Mouse (Mus musculus) hindlimb bud, embryonic 11.5 days (tissue): ENCODE results near the gene 1700037H04Rik.

Experiments used
- DNase-seq: peaks from one replicate; pipeline ENCODE4 v3.0.0-alpha.2; 2012; ENCODE audit warnings: low read depth, low spot score; ENCODE audit errors: extremely low spot score

1700037H04Rik gene

GRCm38 (mm10) chr2:131159938-131160581 is at the start of gene 1700037H04Rik:
Gene 1700037H04Rik (minus strand): TSS chr2:131160081.
- peak; percentile 97 for DNase-seq

DNA sequence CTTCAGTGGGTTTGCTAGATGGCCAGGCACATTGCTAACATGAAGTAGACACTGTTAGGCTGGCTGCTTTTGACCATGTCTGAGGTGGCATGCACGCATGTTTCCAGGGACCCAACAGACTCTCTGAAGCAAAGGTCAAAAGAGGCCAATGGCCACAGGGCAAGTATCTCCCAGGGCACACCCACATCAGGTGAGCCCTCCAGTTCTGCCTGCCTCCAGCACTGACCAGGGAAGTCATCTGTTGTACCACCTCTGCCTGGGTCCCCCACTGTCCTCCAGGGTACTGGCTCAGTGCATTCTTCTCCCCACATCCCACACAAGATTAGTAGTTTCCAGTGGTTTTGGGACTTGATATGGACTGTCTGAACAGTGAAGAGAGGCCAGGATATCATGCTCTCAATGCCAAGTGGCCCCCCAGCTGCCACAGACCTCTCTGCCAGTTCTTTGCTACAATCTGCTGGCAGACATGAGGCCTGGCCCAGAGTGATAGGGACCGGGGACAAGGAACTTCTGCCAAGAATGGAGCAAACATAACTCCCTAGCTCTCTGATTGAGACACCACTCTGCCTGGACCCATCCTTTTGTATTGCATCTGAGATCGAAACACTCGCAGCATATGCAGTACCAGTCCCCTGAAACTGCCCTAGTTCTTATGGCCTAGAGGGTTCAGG is 49.4 kb upstream of the 1700037H04Rik start:
- no peak for DNase-seq

GRCm38 (mm10) chr2:131208356-131208755 is 48.5 kb upstream of the 1700037H04Rik start:
- DNase-seq: no peak

DNA sequence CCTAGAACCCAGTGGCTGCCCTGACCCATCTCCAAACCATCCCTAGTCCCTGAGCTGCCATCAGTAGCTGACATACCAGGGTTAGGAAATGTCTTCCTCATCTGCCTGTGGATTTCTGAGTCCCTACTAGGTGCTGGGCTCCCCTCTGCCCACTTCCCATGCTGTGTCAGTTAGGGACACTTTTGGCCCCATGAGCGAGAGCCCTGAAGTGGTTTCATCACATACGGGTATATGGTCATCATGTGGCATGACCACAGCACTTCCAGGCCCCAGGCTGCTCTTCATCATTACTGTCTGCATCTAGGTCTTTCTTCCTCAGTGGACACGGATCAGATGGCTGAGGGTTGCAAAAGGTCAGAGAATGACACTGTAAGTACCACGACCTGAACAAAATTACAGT is 46.9 kb upstream of the 1700037H04Rik start, which contains the start of gene Ap5s1:
Ap5s1 (plus strand) TSS at position 301 of the 400 bp plus-strand sequence.
- no peak for DNase-seq

DNA sequence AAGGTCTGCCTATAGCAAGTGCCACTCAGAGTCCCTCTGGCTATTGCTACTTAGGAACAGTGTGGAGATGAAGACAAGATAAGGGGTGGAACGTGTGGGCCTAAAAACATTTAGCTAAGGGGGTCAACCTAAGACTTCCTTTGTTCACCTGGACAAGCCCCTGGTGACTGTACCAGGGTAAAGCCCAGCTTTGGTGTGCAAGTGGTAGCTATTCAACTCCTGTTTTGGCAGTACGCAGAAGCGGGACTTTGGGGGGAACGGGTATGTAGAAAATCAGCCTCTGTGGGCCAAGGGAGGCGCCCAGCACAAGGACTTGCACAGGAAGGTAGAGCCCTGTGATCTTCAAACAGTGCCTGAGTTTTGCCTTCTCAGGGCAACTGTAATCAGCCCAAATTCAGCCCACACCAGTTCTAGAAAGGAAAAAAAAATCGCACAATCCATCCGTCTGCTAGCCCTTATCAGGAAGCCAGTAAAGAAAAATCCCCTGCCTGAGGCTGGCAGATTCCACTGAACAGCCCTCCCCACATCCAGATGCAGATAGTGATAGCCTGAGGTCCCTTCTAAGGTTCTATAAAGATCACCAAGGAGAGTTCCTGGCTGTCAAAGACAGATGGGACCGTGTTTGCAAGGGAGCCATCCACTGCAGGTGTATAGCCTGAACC is 45.8 kb upstream of the 1700037H04Rik start:
- no peak for DNase-seq

- no peak for DNase-seq
Observed at GRCm38 (mm10) chr2:131204410-131204981, 44.6 kb upstream of the 1700037H04Rik start.

DNA sequence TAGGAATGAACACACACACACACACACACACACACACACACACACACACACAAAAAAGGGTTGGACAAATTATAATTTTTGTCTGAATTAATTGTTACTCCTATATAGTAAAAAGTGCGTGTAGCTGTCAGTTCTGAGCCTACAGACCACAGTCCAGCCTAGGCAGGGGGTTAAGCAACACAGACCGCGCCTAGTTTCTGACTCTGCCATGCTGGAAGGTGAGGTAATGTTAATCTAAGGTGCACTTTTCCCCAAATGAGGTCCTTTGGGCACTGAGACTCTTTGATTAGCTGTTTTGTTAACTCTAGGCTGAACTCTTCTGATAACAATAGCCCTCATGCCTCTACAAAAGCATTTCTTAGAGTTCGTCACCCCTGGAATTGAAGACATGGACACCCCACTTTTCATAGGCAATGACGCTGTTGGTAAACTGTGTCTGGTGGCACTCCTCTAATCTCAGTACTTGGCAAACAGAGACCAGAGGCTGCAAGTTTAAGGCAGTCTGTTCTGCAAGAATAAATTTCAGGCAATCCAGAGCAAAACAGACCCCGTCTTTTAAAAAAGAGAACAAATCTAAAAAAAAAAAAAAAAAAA is 44.0 kb upstream of the 1700037H04Rik start:
- DNase-seq: no peak

DNA sequence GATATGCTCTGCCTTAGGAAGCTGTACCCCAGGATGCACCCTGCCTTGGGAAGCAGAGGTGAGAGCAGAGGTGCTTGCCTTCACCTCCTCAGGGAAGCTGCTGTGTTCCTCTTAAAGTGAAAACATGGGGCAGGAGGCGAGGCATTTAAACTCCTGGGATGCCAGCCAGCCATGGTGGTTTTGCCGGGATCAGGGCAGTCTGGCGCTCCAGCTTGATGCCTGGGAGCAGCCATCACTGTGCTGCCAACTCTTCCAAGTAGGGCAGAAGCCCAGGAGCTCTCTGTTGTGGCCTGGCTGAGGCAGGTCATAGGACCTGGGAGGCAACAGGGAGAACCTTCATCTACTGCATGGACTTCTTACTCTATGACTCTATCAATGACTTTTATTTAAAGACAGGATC is 41.4 kb upstream of the 1700037H04Rik start:
- DNase-seq: no peak

DNA sequence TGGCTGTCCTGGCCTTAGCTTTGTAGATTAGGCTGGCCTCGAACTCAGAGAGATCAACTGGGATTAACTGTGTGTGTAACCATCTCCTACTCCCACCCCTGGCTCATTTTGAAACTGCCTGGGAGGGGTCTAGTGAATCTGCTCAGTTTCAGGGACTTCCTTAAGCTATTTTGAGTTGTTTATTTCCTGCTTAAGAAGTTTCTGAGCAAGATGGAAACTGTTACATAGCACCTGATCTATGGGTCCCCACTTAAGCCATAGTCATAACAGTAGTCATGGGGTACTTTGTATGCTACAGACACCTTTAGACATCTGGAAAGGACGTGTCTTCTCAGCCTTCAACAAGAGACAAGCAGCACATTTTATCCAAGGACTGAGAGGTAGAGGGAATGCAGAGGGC is 40.8 kb upstream of the 1700037H04Rik start:
- DNase-seq: no peak

DNA sequence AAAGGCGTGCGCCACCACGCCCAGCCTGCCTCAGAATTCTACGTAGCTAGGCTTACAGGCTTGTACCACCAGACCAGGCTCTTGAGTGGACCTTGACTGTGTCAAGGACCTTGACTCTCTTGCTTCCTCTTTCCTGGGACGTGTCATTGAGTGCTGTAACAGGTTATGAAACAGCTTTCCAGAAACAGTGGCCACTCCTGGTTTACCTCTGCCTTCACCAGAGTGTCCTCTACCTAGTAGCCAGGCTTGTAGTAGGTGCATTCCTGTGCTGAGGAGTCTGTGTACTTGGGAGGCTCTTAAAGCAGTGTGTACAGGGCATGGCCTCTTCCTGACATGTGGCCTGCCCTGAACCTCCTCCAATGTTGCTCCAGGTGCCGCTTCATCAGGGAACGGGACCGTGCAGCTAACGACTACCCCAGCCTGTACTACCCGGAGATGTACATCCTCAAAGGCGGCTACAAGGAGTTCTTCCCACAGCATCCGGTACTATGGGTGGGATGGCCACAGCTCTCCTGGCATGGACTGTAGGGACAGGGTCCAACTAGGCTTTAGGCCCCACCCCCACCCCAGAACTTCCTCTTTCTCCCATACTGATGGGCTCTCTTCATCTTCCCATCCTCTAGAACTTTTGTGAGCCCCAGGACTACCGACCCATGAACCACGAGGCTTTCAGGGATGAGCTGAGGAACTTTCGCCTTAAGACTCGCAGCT is 36.9 kb upstream of the 1700037H04Rik start:
- no peak for DNase-seq

DNA sequence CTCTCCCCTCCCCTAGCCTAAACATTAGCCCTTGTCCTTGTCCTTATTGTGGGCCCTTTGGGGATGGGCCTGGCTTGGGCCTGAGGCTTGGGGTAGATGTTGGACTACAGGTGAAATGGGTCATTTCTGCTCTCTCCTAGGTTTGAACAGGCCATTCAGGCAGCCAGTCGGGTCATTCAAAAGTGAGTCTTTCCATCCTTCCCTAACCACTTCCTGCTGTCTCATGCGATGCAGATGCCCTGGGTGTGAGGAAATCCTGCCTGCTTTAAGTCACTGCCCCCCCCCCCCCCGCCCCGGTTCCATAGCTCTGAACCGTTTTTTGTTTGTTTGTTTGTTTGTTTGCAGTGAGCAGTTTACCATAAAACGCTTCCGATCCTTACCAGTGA is 31.1 kb upstream of the 1700037H04Rik start:
- DNase-seq: no peak

DNA sequence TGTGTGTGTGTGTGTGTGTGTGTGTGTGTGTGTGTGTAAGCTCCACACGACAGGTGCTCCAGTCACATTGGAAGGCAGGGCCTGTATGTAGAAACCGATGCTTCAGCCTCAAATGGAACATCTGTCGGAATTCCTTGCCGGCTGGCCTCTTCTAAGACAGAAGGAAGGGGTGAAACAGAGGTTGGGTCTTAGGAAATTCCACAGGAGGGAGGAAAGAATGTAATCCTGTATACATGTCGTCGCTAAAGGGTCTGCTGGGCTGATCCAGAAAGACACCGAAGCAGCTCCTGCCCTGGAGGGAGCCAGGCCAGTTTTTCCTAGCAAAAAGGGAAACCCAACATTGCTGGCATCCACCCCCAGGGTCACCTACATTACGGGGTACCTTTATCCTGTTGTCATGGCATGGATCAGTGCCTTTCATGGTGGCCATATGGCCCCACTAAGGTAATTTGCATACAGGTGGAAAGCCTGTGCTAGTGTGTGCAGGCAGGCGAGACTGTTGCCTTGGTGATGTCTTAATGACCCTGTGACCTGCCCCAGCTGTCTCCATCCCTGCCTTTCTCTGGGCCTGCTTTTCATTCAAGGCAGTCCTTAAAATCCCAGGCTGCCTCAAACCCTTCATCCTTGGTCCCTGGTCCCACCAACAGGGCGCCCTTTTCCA is 30.6 kb upstream of the 1700037H04Rik start:
- no peak for DNase-seq

DNA sequence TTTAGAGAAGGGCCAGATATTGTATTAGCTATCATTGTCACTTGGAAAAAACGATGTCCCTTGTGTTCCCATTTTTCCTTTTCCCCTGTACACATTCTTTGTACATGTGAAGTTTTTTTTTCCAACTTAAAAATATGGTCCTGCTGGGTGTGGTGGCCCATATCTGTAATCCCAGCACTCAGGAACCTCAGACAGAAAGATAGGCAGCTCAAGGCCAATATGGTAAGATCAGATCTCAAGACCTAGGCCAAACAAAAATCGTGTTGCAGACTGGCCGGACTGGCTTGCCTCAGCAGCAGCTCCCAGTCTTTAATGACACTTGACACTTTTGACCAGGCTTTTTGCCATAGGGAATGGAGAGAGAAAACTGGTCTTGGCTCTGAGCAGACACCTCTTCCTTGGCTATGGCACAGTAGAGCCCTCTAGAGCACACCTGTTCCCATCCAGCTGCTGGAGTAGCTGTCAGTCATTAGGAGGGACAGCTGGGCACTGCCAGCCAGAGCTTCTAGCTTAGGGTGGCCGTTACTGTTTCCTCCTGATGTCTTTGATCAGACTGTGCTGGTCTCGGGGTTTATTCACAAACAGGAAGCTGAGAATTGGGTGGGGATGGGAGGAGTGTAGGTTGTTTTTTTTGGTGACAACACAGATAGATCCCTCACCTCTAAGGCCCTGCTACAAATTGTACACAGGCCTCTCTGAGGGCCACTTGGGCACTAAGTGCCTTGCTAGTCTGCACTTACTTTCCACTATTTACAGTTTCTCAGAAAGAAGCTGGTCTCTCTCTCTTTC is 29.8 kb upstream of the 1700037H04Rik start:
- no peak for DNase-seq

DNA sequence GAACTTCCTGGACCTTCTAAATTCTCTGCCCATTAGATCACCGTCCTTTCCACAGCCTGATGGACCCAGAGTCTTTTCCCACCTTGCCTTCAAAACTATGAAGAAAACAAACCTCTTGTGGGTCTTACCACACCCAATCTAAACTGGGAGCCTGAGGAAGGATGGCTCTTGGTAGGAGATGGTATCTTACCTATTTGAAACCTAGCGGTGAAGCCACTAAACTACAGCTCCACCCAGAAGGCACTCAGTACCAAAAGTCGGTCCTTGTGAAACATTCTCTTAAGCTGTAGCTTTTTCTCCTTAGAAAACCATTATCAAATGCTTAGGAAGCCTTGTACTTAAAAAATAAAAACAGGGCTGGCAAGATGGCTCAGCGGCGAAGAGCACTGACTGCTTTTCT is 28.4 kb upstream of the 1700037H04Rik start:
- DNase-seq: no peak

GRCm38 (mm10) chr2:131187602-131187922 is 27.7 kb upstream of the 1700037H04Rik start:
- DNase-seq: no peak

GRCm38 (mm10) chr2:131186771-131187601 is 27.1 kb upstream of the 1700037H04Rik start, which contains the start of the genes Cdc25b and Spef1:
Gene Cdc25b (plus strand): TSS chr2:131186949.
Gene Spef1 (minus strand): TSS chr2:131187282.
- DNase-seq: no peak

GRCm38 (mm10) chr2:131186343-131186742 is 26.5 kb upstream of the 1700037H04Rik start:
- no peak for DNase-seq

DNA sequence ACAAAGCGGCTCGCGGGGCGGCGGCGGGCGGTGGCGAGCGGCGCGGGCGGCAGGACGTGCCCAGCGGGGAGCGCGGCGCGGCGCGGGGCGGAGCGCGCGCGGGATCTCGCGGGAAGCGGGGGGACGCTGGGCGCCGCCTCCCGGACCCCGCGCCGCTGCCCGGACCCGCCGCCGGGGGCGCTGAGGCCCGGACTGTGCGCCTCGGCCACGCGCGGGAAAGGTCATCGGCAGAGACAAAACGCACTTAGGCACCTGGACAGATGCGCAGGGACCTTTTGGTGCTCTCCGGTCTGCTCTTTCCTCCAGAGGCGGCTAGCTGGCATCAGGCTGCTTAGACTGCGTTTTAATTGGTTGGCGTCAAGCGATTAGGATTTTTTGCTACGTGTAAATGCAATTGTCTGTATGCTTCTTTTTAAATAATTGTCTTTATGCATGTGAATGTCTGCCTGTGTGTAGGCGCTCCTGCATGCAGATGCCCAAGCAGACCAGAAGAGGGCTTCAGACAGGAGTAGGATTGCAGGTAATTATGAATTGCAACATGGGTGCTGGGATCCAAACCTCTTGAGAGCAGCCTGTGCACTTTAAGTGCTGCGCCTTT is 20.2 kb upstream of the 1700037H04Rik start, which contains the start of gene Cenpb:
Cenpb (minus strand) TSS at position 78 of the 598 bp plus-strand sequence.
- DNase-seq: no peak
